Mouse (Mus musculus) left cerebral cortex, adult 9 months (tissue): ENCODE data around the gene Klhdc3.

Source experiments
- DNase-seq, 2 experiments: peaks; one replicate each; pipeline ENCODE4 v3.0.0; 2022; ENCODE audit warnings: low spot score in 2 of 2

Gene Klhdc3

DNA sequence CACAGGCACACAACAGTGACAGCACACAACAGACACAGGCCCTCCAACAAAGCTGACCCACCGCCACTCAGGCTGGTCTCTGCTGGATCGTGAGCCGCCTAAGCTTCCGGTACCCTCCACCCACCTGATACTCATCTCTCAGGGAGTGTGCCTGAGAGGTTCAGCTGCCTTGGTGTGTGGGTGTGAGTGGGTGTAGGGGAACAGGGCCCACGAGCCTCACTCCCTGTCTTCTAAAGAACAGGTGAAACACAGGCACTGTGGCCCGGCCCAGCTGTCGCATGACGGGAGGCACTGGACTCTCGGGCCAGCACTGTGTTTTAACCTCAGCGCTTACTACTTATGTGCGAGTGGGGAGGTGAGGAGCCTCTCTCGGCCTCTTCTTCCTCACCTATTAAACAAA, 21.4 kb upstream of the Klhdc3 start:
- no peak for DNase-seq

DNA sequence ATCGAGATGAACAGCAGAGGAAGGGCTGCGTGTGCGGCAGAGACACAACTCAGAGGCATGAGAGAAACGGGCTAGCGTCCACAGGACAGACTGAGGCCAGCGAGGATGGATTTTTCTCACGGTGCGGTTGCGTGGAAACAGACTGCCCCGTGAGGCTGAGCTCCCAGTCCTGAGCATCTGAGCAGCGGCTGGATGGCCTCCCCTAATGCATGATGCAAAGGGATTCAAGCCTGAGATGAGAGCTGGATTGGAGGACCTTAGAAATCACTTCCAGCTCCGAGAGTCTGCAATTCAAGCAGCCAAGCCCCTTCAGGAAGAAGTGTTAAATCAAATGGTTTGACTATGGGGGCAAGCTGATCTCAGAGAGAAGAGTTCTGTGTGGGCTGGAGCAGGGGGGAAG, 20.8 kb upstream of the Klhdc3 start:
- DNase-seq = no peak

DNA sequence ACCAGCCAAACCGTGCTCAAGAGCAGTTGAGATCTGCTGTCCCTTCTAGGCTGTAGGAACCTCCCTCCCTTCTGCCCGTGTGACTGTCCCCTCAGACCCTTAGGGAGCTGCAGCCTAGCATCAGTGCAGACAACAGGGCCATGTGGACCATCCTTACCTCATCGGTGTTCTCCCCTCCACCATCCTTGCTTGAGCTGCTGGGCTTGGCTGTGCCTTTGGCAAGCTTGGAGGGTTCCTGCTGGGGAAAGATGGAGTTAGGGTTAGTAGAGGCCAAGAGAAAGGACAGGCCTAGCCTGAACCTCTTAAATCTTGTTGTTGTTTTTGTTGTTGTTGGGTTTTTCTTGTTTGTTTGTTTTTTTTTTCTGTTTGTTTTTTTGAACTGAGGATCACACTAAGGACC, 19.2 kb upstream of the Klhdc3 start:
- no peak for DNase-seq

DNA sequence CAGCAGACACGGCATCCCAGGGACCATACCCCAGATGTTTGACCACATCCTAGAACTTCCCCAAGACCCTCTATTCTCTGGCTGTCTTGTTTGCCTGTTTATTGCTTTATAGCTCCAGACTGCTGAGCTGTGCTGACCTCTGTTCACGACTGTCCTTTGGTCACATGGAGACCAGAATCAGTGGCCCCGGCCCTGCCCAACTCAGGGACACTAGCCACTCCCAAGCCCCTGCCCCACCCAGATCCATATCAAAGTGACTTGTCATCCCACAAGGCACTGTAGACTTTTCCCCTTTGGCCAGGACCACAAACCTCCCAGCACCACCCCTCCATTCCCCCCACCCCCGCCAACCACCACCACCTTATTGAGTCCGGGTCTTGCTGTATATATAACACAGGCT, 18.5 kb upstream of the Klhdc3 start:
- no peak for DNase-seq

DNA sequence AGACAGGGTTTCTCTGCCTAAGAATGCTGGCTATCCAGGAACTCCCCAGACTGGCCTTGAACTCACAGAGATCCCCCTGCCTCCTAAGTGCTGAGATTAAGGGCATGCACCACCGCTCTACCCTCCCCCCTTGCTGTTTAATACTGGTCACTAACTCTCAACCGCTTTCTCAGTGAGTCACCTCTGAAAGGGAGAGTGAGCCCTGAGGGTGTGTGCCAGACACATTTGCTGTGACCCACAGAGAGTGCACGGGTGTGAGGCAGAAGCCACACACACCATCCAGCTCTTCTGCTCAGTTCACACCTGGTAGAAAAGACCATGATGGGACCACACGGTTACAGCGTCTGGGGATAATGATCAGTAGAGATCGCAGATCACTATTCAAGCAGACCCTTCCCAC, 17.8 kb upstream of the Klhdc3 start:
- no peak for DNase-seq

DNA sequence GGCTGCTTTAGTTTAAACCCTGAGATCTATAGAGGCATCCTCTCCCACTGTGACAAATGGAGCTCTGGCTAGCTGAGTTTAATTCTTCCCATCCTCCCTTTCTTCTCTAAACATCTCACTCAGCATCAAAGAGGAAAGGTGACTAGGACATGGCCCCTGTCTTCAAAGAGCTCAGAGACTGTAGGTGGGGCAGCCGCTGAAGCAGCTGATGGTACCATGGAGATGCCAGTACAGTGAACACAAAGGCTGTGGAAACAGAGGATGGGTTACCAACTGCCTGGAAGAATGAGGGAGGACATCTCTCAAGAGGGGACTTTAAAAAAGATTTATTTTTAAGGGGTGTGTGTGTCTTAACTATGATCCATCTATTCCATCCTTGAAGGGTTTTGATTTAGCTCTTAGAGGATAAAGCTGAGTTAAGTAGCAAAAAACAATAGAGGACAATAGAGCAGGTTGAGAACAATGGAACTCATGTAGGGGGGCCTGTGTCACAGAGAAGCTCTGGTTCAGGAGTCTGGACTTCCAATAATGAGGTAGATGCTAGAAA, 13.9 kb upstream of the Klhdc3 start:
- DNase-seq = no peak

DNA sequence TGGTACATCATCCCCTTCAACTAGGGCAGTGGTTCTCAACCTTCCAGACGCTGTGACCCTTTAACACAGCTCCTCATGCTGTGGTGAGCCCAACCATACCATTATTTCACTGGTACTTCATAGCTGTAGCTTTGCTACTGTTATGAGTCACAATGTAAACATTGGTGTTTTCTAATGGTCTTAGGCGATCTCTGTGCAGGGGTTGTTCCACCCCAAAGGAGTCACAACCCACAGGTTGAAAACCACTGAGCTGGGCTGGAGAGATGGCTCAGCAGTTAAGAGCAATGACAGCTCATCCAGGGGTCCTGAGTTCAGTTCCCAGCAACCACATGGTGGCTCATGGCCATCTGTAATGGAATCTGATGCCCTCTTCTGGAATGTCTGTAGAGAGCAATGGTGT, 10.7 kb upstream of the Klhdc3 start:
- no peak for DNase-seq

DNA sequence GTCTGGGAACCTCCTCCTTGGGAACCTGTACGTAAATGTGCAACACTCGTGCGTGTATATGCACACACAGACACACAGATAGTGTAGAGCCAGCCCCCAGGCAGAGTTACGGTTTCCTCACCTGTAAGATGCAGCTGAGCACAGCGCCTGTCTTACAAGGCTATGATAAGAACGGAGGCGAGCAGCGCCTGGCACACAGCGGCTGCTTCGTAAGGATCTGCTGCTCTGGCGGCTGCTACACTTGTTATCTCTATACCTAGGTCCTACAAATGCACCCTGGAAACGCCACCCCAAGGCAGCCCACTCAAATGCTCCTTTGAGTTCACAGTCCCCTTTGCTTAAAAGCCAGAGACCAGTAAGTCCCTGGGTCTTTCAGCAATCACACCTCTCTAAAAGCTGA, 10.0 kb upstream of the Klhdc3 start:
- no peak for DNase-seq

DNA sequence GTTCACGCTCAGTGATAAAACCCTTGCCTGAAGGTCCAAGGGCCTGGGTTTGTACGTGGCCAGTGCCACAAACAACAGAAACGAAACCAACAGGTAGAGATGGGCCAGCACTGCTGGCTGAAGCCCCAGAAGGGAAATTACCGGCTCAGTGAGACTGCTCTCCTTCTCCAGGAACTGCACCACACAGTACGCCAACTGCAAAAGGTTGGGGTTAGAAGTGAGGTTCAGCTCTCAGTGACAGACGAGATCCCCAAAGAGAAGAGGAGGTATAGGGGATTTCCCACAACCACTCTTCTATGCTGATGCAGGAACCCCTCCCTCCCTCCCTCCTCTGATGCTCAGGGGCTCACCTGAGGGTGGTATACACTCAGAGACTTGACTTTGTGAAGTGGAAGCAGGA, 5.2 kb upstream of the Klhdc3 start:
- no peak for DNase-seq

DNA sequence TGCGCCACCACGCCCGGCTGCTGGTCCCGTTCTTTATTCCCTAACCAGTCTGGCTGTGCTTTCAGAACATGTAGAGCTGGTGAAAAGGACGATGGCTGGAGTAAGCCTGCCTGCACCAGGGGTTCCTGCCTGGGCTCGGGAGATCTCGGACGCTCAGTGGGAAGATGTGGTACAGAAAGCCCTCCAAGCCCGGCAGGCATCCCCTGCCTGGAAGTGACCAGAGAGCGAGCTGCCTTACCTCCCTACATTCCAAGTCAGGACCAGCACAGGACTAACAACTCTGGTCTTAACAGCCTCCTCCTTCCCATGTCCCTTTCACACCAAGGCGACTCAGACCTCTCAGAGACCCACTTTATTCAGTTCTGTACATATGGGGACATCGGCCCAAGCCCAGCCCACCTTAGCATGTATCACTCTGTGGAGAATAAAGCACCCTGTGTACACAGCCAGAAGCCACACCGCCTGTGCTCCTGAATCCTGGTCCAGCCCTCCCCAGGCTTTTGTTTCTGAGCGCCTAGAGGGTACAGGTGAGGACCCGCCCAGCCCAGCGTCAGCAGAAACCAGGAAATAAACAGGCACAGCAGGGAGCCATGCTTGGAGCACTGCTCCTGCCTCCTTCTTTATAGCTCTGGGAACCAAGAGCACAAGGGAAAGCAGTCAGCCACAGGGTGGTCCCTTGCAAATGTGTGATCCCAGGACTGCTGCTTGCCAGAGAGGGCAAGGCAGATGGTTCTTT, 2.1 kb upstream of the Klhdc3 start:
- no peak for DNase-seq

DNA sequence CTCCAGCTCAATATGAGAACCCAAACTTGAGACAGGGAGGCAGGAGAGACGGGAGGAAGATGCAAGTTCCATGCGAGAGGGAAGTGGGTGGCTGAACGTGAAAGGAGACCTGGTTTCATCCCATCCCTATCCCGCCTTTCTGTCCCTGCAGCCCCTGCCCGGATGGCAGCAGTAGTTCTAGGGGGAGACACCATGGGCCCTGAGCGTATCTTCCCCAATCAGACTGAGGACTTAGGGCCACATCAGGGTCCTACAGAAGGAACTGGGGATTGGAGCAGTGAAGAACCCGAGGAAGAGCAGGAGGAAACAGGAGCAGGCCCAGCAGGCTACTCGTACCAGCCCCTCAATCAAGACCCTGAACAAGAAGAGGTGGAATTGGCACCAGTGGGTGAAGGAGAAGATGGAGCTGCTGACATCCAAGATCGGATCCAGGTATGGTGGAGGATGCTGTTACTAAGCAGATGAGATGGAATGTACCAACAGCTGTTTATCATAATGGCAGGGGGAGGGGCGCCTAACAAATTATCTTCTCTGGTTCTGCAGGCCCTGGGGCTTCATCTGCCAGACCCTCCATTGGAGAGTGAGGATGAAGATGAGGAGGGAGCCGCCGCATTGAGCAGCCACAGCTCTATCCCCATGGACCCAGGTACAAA, 878 bp upstream of the Klhdc3 start:
- no peak for DNase-seq

DNA sequence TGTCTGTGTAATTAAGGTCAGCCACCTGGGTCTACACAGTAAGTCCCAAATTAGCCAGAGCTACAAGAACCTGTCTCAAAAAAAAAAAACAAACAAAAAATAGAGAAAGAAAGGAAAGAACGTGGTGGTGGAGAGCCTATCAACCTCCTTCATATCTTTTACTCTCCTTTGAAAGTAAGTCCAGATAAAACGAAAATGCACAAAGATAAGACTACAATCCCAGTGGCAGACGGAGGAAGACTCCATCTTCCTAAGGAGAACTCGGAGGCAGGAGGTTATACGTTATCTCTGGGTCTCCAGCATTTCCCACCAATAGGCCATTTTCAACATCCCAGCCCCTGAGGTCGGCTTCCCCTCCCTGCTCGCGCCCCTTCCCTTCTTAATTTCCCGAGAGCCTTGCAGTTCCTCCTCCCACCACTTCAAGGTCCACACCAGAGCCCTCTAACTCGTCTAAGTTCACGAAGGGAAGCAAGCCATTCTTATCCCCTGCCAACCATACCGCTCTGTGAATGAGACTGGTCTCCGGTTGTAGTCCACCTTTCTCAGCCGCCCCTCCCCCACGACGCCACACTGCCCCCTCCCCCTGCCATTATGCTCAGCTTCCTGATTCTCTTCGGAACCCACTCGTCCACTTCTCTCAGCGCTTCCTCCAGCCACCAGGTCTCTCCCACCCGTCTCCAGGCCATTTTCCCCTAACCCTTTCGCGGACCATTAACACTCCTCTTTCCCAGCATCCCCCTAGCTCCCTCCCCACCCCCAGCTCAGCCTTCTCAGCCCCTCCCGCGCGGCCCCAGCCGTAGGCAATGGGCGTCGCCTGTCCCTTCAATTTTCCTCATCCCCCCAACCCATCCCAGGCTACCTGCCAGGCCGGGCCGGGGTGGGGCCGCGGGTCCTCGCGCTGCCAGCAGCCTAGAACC, 613 bp downstream of the Klhdc3 start:
- no peak for DNase-seq

DNA sequence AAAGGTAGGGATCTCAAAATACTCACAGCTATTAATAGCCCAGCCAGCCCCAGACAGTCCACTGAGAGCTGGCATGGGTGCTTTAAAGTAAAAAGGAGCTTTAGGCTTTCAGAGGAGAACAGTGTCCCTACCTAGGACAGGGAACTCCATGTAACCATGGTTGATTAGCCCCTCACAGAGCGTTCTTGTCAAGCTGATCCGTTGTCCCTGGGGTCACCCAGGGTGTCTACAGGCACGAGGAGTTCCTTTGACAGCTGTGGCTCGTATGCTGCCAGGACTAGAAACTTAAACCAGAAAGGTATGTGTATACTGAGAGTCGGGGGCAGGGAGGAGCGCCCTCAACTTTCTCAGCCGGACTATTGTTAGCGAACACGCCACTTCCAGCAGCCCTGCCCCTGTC, 1.8 kb downstream of the Klhdc3 start:
- DNase-seq = no peak

DNA sequence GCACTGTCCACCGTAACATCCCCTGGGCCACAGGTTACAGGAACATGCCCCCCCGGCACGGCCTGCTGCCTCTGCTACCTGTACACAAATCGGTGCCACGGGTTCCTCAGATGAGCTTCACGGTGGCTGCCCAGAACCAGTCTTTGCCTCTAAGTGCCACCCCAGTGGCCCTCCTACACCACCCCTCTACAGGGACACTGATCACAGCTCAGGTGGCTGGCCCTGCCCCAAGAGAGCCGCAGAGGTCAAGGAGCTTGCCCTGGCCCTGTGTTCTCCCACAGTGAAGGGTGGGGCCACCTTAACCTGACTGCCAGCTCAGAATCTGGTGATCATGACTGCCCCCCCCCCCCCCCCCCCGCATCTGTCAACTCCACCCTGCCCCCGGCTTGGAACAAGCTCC, 2.3 kb downstream of the Klhdc3 start, which contains the start of gene Mea1:
Gene Mea1 (plus strand): TSS at position 378 of the 400 bp plus-strand sequence.
- no peak for DNase-seq

DNA sequence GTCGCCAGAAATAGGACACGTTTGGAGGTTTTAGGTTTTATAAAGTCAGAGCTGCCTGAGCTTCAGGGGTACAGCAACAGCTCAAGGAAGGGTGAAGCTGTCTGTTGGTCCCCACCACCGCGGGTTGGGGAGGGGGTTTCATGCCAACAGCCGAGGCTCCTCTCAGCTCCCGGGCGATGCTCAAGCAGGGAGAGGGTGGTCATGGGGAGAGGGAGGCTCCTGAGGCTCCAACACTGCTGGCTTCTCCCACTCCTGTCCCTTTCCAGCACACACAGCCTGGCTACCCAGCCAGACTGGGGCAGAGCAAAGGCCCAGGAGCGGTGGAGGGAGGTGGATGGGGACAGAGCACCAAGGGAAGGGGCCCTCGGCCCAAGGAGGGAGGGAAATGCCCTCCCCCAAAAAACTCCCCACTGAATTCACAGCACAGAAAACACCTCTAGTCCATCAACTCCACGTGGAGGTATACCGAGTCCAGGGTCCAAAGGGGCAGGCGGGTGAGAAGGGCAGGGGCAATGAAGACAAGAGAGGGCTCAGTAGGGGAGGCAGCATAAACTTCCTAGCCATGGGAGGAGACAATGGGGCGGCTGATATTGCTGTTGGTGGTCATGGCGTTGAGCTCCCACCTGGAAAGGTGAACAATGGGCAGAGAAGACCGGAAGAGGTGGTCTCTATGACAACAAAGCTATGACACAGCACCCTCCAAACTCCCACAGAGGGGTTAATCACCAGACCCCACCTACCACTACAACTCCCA, 6.0 kb downstream of the Klhdc3 start:
- no peak for DNase-seq

DNA sequence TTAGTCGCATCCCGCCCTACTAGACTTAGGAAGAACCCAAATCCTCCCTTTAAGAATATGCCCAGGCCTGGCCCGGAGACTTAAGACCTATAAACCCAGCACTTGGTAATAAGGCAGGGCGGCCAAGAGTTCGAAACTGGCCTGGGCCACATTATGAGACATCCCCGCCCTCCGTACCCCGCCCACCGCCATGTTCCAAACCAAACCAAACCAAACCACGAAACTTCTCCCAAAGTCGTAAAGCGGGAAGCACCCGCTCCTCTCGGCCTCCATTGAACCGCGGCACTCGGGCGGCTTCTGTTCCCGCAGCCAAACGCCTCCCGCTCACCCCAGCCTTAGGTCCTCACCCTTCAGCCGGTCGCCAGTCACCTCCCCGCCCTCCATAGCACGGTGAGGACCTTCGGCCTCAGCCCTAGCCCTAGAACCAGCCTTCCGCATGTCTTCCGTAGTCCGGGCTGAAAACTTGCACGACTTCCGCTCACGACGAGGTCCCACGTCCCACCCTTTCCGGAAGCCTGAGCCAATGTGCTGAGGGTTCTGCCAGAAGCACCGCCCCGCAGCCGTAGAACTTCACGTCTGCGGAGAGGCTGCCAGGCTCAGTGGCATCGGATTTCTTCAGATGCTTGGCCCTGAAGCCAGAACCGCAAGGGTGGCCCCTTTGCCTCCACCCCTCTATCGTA, 6.7 kb downstream of the Klhdc3 start, which contains the start of gene Rrp36:
Gene Rrp36 (minus strand): TSS at position 503 of the 680 bp plus-strand sequence.
- DNase-seq = peak; percentile 69 to 89

DNA sequence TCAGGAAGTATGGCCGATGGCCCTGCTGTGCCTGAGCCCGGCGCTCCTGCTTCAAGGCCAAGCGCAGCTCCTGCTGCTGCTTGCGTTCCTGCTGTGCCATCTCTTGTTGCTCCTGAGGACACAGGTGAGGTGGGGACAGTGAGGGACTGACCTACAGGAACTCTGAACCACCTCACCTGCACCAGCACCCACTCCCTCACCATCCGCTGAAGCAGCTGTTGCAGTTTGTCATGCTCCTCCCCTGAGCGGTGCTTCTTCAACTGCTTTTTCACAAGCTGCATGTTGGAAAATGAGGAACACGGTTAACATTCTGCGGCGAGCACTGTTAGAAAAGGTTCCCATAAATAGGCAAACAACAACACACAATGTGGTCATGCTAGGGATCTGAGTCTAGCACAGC, 10.8 kb downstream of the Klhdc3 start:
- DNase-seq = no peak

DNA sequence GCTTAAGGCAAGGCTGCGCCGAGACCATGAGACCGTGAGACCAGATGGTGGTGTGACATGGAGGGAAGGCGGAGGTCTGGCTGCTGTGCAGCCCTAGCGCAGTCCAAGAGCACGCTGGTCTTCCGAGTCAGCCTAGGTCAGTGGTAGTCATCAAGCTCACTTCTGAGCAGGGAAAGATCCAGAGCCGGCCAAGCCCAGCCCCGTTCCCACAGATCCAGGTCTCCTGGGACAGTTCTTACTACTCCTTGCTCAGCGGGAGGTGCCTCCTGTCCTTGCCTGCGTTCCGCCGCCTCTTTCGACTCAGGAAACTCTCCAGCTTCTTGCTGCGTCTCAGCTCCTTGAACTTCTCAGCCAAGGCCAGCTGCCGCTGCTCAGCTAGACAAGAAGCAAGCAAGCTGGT, 13.0 kb downstream of the Klhdc3 start:
- DNase-seq = no peak

DNA sequence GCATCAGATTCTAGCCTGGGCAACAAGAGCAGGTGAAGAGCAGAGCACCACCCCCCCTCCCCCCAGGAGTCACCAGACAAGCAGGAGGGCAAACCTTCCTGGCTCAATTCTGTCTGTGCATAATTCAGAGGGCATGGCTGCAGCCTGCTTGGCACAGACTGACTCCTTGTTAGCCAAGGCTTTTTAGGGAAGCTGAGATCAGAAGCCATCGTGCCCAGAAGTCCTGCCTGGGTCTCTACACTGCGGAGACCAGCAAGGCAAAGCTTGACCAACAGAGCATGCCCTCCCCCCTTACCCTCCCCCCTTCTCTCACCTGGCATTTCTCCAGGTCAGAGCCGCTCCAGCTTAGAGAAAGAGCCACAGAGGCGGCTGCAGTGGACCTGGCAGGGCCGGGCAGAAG, 18.0 kb downstream of the Klhdc3 start:
- no peak for DNase-seq

DNA sequence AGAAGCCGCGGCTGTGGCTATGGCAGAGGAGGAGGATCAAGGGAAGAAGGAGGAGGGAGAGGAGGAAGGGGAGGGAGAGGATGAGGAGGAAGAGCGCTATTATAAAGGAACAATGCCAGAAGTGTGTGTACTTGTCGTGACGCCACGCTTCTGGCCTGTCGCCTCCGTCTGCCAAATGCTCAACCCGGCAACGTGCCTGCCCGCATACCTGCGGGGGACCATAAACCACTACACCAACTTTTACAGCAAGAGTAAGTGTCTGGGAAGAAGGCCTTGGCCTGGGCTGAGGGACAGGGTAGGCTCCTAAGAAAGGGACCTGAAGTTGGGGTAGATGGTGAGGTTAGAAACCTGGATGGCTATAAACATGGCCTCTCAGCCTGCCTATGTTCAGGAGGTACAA, 18.7 kb downstream of the Klhdc3 start:
- no peak for DNase-seq

DNA sequence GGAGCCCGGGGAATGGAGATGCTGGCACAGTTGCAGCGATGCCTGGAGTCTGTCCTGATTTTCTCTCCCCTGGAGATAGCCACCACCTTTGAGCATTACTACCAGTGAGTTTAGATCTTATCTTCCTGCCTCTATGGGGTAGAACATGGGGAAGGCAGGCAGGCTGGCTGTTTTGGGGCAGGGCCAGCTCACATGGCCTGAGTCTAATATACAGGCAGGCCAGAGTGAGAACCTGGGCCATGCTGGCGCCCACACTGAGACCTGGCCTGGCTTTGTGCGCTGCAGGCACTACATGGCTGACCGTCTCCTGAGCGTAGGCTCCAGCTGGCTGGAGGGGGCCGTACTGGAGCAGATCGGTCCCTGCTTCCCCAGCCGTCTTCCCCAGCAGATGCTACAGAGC, 19.4 kb downstream of the Klhdc3 start:
- DNase-seq = no peak
